ENCODE assay signal across 8 mouse cellular contexts in genomic region chr11:115974309-115975082, GRCm38 (mm10). TPM values are rescaled to one million over a fixed set of nuclear protein-coding genes. Genes with fewer than 3 reads are reported as not detected.
DNase-seq lines count a peak whose midpoint lies in the region; ATAC-seq lines count a peak whose summit lies in the region.

Gene Itgb4 (plus strand): TSS chr11:115974709.

- peak within 1 kb of the TSS; percentile 69 for H3K4me2 ChIP-seq in forebrain, embryonic 12.5 days
- H3K4me2 ChIP-seq in intestine, embryonic 16.5 days (ENCODE audit: low read depth, low read length), result peak within 1 kb of the TSS; percentile 72
- peak within 1 kb of the TSS; percentile 61 for H3K4me2 ChIP-seq in liver, embryonic 16.5 days (ENCODE audit: low read depth, low read length)
- H3K4me2 ChIP-seq in neural tube, embryonic 14.5 days (ENCODE audit: low read depth, low read length), result peak within 1 kb of the TSS; percentile 54

- ATAC-seq in forebrain, embryonic 12.5 days (ENCODE audit: low FRiP score), result no peak
- ATAC-seq in intestine, embryonic 16.5 days, result peak; percentile 84
- peak; percentile 54 for ATAC-seq in liver, embryonic 16.5 days (ENCODE audit: low read depth)
- ATAC-seq in neural tube, embryonic 14.5 days (ENCODE audit: low read depth), result no peak

- WGBS in forebrain, embryonic 12.5 days, result 11% methylated on average over 55 of the region's 58 CpGs
- WGBS in intestine, embryonic 16.5 days, result 10% methylated on average over 49 of the region's 58 CpGs
- WGBS in liver, embryonic 16.5 days (ENCODE audit: insufficient replicate concordance), result 10% methylated on average over 56 of the region's 58 CpGs
- 14% methylated on average over 33 of the region's 58 CpGs for WGBS in neural tube, embryonic 14.5 days

- peak within 1 kb of the TSS; percentile 49 for H3K9ac ChIP-seq in forebrain, embryonic 12.5 days
- H3K9ac ChIP-seq in intestine, embryonic 16.5 days (ENCODE audit: low read depth, low read length), result peak within 1 kb of the TSS; percentile 72
- H3K9ac ChIP-seq in liver, embryonic 16.5 days (ENCODE audit: low read depth, low read length), result peak within 1 kb of the TSS; percentile 16; the same call in 1 of the 2 replicates
- H3K9ac ChIP-seq in neural tube, embryonic 14.5 days (replicated peaks; ENCODE audit: low read depth, low read length), result peak within 1 kb of the TSS; percentile 44

- no peaks in the 10 kb centered on the region for H3K9me3 ChIP-seq in forebrain, embryonic 12.5 days
- no peaks in the 10 kb centered on the region for H3K9me3 ChIP-seq in intestine, embryonic 16.5 days (ENCODE audit: control insufficient read depth, low read length)
- H3K9me3 ChIP-seq in liver, embryonic 16.5 days (replicated peaks; ENCODE audit: control insufficient read depth, low read length), result no peaks in the 10 kb centered on the region
- H3K9me3 ChIP-seq in neural tube, embryonic 14.5 days (ENCODE audit: control insufficient read depth, low read length), result no peaks in the 10 kb centered on the region

- no peak within 1 kb of the TSS for H3K27ac ChIP-seq in forebrain, embryonic 12.5 days
- H3K27ac ChIP-seq in intestine, embryonic 16.5 days (ENCODE audit: low read length), result peak within 1 kb of the TSS; percentile 55
- H3K27ac ChIP-seq in liver, embryonic 16.5 days (ENCODE audit: low read length), result no peak within 1 kb of the TSS
- H3K27ac ChIP-seq in neural tube, embryonic 14.5 days (ENCODE audit: low read depth, low read length), result no peak within 1 kb of the TSS

- H3K4me1 ChIP-seq in forebrain, embryonic 12.5 days, result peaks cover 9% of the 10 kb centered on the region
- H3K4me1 ChIP-seq in intestine, embryonic 16.5 days (ENCODE audit: control insufficient read depth, insufficient read depth, low read length), result peaks cover 22% of the 10 kb centered on the region
- no peaks in the 10 kb centered on the region; the same call in 1 of the 2 replicates for H3K4me1 ChIP-seq in liver, embryonic 16.5 days (ENCODE audit: control insufficient read depth, low read depth, low read length)
- peaks cover 7% of the 10 kb centered on the region for H3K4me1 ChIP-seq in neural tube, embryonic 14.5 days (ENCODE audit: control insufficient read depth, insufficient read depth, low read length)

- peaks cover 56% of the 10 kb centered on the region for H3K27me3 ChIP-seq in forebrain, embryonic 12.5 days
- no peaks in the 10 kb centered on the region; the same call in 1 of the 2 replicates for H3K27me3 ChIP-seq in intestine, embryonic 16.5 days (replicated peaks; ENCODE audit: control insufficient read depth, insufficient read depth, low read length)
- H3K27me3 ChIP-seq in liver, embryonic 16.5 days (ENCODE audit: control insufficient read depth, insufficient read depth, low read depth, low read length), result peaks cover 33% of the 10 kb centered on the region
- peaks cover 18% of the 10 kb centered on the region for H3K27me3 ChIP-seq in neural tube, embryonic 14.5 days (ENCODE audit: control insufficient read depth, insufficient read depth, low read length)

- no peaks in the 10 kb centered on the region for H3K36me3 ChIP-seq in forebrain, embryonic 12.5 days (replicated peaks)
- H3K36me3 ChIP-seq in intestine, embryonic 16.5 days (ENCODE audit: control insufficient read depth, insufficient read depth, low read length), result no peaks in the 10 kb centered on the region
- H3K36me3 ChIP-seq in liver, embryonic 16.5 days (ENCODE audit: control insufficient read depth, insufficient read depth), result no peaks in the 10 kb centered on the region
- H3K36me3 ChIP-seq in neural tube, embryonic 14.5 days (ENCODE audit: control insufficient read depth, insufficient read depth, low read length), result no peaks in the 10 kb centered on the region

- DNase-seq in B cell, adult 2 months, result peak; percentile 53 to 59
- DNase-seq in CD8-positive naive resting alpha-beta T cell, adult 2 months (ENCODE audit: low read depth in 2 of 2, low spot score in 2 of 2), result peak; percentile 31 to 32
- DNase-seq in frontal cortex, postnatal 10 days (ENCODE audit: low spot score in 2 of 2), result no peak
- DNase-seq in gastrocnemius, postnatal 25 days, result no peak

- peak within 1 kb of the TSS; percentile 49 for H3K4me3 ChIP-seq in forebrain, embryonic 12.5 days (replicated peaks)
- peak within 1 kb of the TSS; percentile 58 for H3K4me3 ChIP-seq in intestine, embryonic 16.5 days (ENCODE audit: low read length)
- H3K4me3 ChIP-seq in liver, embryonic 16.5 days (ENCODE audit: low read depth, low read length), result peak within 1 kb of the TSS; percentile 49
- H3K4me3 ChIP-seq in neural tube, embryonic 14.5 days (ENCODE audit: low read depth, low read length), result peak within 1 kb of the TSS; percentile 32

RNA-seq across cellular contexts. Expression of gene Itgb4, which starts in this region (rescaled TPM):
- polyA plus RNA-seq in forebrain, embryonic 12.5 days (2016; fragmentation: Nextera tagmentation; extraction: Ambion mirVana), result 0.94 and 1.0 TPM in 2 replicates
- polyA plus RNA-seq in intestine, embryonic 16.5 days (2015; fragmentation: Nextera tagmentation; extraction: Ambion mirVana), result 11.9 and 15.2 TPM in 2 replicates
- 0.14 and 0.40 TPM in 2 replicates for polyA plus RNA-seq in liver, embryonic 16.5 days (2015; fragmentation: Nextera tagmentation; extraction: Ambion mirVana)
- polyA plus RNA-seq in neural tube, embryonic 14.5 days (2014; fragmentation: Nextera tagmentation; extraction: Ambion mirVana), result 1.6 and 2.3 TPM in 2 replicates
- total RNA-seq in gastrocnemius, postnatal 25 days (2021), result 1 to 10 TPM; 4.2 to 4.5 TPM

Comparison
In these comparisons a context has a peak if more than half of its experiments do, and no peak if none do; other contexts are left out.
1. Peak in ATAC-seq, H3K4me3 ChIP-seq, H3K9ac ChIP-seq and H3K4me2 ChIP-seq in liver, embryonic 16.5 days; RNA of the gene not detected or under 1 TPM.
2. DNase-seq: peak in B cell, adult 2 months (2 of 2) and CD8-positive naive resting alpha-beta T cell, adult 2 months (2 of 2); none in frontal cortex, postnatal 10 days (0 of 2) and gastrocnemius, postnatal 25 days (single experiment).
3. H3K9ac ChIP-seq: peak in every context shown above with its lines; median percentile 72 in intestine, embryonic 16.5 days; 49 in forebrain, embryonic 12.5 days; 44 in neural tube, embryonic 14.5 days; 16 in liver, embryonic 16.5 days.
4. Peak in every context shown above with its lines, with median percentiles within 50 percentile points of each other: H3K4me2 ChIP-seq and H3K4me3 ChIP-seq.